Mouse (Mus musculus): ENCODE data around the gene Actr5.
A peak's percentile ranks its signal among the peaks of the same experiment; 100 is the strongest.

Gene Actr5

DNA sequence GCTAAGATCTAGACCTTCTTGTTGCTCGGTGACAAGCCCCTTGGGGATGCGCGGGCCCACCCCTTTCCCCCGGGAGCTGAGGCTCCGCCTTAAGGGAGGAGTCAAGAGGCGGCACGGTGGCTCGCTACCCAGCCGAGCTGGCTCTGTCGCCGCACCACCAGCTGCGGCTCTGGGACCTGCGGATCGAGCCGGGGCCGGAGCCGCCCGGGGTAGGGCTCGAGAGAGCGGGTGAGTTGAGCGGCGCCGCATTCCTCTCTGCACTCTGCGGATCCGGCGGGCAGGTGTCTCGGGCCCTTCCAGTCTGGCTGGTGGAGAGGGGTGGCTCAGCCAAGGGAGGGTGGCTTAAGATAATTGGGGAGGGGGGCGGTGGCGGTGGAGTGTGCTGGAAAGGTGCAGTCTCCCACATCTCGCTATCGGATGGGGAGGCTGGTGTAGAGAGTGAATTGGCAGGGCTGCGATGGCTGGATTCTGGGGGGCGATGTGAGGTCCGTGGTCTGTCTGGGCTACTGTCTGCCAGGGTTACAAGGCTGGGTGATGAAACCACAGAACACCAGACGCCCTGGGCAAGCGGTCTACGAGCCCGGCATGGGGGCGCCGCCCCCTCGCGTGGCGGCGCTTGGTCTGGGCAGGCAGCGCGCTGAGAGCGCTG is 42.5 kb downstream of the Actr5 start:
- peak; percentile 81 to 84 for DNase-seq (ENCODE audit: low spot score in 2 of 2)

DNA sequence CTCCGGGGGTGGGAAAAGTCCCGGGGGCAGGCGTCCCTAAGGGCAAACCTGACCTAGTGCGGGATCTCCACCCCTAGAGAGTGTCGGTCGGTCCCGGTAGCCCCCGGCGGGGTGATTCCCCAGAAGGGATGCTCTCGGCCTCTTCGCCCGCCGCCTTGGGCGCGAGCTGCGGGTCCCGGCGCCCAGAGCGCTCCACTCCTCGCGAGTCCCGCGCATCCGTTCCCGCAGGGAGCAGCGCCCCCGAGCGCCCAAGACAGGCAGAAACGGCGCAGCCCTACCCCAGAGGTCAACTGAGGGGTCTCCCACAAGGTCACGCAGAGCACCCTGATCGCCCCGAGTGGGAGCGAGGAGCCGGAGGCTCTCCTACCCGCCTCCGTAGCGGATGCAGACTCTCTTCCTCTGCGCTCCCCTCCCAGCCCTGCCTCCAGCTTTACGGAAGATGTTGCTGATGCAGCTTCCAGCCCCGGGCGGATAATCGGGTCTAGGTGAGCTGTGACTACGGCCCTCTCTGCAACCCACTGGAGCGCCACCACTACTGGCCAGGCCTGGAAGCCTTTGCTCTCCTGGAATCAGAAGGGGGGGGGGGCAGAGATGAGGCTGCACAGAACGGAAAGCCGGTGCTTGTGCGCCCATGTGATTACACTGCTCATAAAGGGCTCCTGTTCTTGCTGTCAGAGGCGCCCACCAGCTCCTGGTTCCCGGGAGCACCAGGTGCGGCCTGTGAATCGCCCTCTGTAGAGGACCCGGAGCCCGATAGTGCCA is 43.2 kb downstream of the Actr5 start:
- peak; percentile 66 to 68 for DNase-seq (ENCODE audit: low spot score in 2 of 2)

DNA sequence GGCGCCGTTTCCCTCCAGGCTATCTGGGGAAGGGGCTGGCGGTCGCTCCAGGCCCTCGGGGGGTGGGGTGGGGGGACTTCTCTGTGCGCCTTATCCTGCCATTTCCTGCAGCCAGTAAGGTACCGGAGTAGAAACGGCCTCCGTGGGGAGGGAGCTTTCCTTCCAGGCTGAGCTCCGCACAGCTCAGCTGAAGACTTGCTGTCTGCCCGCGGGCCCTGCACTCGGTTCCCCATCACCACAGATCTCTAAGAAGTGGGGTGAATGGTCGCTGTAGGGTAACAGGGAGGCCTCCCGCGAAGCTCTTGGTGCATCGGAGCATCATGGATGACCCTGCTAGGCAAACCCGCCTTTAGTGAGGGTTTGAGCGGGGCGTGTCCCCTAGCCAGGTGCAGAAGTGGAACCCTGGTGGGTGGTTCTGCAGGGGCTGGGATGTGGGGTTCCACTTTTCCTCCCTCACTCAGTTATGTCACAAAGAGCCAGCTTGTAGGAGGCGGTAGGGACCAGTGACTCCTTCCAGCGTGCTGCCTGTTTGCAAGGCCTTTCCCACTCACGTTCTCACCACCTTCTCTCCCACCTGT is 43.8 kb downstream of the Actr5 start:
- DNase-seq (ENCODE audit: low spot score in 2 of 2): peak; percentile 60 to 62

DNA sequence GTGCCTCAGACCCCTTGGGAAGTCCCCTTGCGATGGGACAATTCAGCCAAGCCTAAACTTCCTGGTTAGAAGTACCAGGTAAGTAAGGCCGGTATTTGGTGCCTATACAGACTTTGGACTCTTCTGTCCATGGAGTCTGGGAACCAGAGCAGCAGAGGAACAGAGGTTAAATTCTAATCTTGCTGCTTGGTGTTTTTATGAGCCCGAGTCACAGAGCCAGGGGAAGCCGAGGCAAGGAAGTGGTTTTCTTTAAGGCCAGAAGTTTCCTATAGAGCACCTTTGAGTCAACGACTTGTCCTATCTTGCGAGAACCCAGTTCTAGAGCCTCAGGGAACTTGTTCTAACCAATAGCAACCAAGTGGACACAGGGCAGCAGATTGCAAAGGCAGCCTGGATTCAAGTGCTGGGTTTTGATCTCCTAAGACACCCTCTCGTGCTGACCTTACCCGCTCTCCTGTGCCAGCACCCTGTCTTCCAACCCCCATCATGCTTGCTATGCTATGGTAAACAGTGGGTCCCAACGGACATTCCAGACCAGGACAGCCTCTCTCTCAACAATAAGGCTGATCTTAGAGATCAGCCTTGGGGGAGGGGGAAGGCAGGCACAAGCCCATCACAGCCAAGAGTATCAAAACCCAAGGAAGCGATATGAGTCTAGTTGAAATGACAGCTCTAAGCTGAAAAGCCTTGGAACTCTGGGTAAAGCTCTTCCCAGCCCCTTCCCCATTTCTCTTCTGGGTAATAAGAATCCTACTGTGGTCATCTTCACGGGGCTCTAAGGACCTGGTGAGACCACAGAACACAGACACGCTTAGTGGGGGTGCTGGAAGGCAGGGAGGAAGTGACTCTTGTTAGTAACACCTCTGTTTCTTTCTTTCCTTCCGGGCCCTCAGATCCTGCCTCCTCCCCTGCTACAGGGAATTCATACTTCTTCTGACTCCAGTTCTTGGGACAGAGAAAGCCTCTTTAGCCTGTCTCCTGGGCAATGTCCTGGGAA is 44.8 kb downstream of the Actr5 start:
- DNase-seq (ENCODE audit: low spot score in 2 of 2): peak; percentile 57 to 63

DNA sequence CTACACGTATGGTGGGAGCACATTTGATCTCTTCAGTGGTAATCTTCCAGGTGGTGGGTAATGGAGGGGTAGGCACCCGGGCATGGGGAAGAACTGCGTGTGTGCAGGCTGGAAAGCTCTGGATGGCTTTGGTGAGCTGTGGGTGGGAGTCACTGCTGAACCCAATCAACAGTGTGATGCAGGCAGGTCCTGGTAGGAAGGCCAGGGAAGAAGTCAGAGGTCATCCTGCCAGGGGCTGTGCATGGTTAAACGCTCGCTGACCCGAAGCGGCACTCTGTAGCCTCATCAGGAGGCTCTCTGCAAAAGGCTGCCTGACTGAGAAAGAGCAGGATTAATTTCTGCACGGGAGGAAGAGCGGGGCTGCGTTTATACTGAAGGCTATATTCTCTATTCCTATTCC is 45.9 kb downstream of the Actr5 start:
- no peak for DNase-seq (ENCODE audit: low spot score in 2 of 2)

DNA sequence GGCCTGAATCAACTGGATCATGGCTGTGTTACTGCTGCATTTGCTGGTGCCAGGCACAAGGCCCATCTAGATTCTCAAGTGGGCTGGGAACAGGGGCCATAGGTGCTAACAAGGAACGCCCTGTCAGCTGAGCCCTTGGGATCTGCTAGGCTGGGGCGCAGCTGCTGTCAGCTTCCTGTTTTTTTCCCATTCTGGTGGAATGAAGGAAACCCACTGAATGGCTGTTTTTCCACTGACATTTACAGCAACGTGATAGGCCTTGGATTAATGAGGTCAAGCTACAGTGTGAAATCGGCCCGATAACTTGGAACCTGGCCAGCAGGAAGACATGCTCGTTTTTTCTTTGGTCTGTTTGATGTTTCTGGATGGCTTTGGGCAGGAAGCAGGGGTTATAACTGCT is 48.1 kb downstream of the Actr5 start:
- peak in 1 of 2 experiments; percentile 27 for DNase-seq (ENCODE audit: low spot score in 2 of 2)

DNA sequence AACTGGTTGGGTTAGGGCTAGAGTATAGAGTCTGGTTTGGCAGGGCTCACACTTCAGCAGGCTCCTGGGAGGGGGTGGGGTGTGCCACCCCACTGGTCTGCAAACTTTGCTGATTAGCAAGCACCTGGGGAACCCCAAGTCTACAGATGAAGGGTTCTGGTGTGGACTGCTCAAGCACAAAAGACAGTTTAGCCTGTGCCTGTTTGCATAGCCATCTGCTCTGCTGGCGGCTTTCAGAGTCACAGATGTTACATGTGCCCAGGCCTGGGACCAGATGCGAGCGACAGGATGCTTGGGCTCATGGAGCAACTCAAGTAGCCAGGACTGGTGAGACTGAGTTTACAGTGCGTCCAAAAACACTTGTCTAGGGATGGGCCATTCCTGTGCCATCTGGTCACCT is 48.8 kb downstream of the Actr5 start:
- peak; percentile 49 to 59 for DNase-seq (ENCODE audit: low spot score in 2 of 2)

DNA sequence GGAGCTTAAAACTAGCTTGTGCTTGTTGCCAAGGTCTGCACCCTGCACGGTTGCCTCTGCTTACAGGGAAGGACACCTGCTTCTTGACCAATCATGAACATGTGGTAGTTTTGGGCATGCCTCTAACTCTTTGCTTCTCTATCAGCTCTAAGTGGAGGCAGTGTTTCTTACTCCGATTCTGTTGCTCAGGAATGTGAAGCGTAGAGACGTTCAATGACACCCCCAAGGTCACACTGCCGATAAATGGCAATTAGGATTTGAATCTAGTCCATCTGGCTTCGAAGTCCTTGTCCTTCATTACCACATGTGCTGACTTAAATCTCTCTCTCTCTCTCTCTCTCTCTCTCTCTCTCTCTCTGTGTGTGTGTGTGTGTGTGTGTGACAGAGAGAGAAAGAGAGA is 49.4 kb downstream of the Actr5 start:
- no peak for DNase-seq (ENCODE audit: low spot score in 2 of 2)

DNA sequence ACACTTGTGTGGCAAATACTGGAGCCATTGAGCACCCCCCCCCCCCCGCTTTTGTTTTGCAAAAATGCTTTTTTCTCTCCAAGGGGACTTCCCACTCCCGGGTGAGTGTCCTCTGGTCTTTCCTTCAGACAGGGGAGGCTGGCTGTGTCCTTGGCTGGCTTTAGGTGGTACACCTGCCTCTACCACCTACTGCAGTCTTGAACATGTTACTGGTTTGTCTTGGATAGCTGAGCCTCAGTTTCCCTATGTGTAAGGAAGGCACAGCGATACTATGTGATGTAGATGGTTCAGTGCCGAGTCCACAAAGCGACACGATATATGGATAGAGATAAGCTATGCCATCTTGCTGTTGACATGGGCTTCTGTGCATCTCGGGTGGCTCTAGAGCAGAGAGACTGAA is 50.1 kb downstream of the Actr5 start:
- DNase-seq (ENCODE audit: low spot score in 2 of 2): no peak

DNA sequence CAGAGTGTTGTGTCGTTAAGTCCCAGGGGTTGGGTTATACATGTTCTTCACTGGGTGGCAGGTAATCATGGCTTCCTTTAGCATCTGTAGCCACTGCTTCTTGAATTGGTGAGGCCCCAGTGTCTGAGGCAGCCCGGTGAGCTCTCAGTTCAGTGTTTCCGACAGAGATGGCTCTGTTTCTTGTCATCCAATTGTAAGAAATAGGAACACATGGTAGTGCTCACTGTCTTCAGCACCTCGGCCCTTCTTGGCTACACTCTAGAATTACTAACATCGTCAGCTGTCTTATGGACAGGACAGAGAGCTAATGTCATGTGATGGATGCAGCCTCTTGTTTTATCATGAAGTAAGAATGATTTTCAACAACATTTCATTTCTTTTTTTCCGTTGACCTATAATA is 50.5 kb downstream of the Actr5 start:
- no peak for DNase-seq (ENCODE audit: low spot score in 2 of 2)

DNA sequence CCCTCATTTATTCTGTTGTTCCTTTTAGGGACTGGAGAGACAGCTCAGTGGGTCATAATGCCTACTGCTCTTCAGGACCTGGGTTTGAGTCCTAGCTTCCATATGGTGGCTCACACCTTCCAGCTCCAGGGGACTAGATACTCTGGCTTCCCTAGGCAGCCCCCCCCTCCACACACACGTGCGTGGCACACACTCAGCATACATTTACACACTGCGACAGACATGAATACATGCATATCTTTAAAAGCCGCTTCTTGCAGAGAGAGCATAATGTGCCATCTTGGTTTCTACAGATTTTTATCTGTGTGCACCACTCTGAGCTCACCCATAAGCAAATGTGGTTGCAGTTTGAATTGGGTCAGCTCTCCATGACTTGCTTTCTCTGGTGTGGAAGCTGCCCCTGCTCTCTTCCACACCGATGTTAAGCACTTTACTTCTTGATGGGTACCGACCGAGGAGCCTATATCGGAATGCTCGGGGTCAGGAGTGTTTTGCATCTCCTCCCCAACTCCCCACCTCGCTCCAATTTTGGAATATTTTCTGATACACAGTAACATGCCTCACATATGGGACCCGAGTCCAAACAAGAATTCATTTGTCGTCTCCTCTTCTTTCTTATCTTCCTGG is 51.3 kb downstream of the Actr5 start:
- DNase-seq (ENCODE audit: low spot score in 2 of 2): no peak

DNA sequence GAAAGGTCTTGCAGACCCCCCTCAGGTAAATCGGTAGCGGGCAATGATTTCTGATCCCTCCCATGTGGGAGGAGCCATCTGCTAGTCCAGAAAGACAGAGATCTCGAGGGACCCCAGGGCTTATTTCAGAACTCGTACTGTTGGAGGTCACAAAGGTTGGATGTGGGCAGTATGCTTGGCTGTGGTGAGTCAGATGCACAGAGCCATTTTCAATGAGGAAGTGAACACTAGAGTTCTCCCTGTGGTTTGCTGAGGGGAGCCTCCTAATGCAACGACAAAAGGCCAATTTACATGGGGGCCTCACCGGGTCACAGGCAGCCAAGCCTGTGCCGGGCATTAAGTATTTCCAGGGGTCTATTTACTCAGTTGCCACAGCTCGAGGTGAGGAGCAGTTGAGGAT is 53.3 kb downstream of the Actr5 start:
- no peak for DNase-seq (ENCODE audit: low spot score in 2 of 2)

DNA sequence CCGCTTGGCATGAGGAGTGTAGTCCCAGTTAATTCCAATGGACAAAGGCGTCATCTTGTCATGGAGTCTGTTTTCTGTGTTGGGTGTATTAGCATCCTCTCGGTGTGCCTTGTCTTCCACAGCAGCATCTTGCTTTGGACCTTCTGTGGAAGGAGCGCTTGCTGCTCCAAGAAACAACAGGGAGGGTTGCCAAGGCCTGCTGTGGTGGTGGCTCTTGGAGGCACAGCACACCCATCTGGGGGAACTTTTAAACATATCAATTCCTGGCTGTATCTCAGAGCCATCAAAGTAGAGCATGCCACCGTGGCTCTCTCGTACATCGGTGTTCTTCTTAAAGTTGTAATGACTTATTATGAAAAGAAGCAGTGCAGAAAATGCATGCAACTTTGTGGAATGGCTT is 54.4 kb downstream of the Actr5 start:
- DNase-seq (ENCODE audit: low spot score in 2 of 2): no peak

DNA sequence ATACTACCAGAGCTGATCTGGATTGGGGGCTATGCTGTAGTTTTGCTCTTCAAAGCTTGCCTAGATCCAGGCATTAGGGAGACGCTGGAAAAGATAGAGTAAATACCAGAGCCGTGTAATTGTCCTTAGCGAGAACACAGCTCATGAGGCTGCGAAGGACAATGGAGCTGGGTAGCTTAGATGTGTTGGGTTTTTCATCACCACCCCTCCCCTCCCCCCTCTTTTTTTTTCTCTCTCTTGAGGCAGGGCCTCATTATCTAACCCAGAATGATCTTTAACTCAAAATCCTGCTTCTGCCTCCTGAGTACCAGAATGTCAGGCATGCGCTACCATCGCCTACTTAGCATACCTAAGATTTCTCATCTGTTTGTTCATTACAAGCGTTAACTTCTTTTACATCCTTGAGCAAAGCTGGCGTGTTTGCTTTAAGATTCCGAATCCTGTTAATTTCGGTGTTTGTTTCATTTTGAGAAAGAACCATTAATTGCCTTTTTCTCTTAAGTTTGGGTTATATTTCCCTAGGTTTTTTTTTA is 55.7 kb downstream of the Actr5 start:
- no peak for DNase-seq (ENCODE audit: low spot score in 2 of 2)

DNA sequence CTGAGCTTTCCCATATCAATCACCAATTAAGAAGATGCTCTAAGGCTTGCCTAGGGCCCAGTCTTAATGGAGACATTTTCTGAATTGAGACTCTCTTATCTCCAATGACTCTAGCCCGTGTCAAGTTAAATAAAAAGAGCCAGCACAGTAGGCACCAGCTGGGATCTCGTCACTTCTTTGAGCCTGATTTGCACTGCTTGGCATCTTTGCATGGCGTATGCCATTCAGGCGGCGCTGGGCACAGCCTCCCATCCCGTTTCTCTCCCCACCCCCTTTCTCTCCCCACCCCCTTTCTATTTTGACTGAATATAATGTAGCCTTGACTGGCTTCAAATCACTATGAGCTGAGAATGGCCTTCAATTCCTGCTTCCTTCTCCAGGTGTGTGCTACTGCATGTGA is 57.0 kb downstream of the Actr5 start:
- no peak for DNase-seq (ENCODE audit: low spot score in 2 of 2)

DNA sequence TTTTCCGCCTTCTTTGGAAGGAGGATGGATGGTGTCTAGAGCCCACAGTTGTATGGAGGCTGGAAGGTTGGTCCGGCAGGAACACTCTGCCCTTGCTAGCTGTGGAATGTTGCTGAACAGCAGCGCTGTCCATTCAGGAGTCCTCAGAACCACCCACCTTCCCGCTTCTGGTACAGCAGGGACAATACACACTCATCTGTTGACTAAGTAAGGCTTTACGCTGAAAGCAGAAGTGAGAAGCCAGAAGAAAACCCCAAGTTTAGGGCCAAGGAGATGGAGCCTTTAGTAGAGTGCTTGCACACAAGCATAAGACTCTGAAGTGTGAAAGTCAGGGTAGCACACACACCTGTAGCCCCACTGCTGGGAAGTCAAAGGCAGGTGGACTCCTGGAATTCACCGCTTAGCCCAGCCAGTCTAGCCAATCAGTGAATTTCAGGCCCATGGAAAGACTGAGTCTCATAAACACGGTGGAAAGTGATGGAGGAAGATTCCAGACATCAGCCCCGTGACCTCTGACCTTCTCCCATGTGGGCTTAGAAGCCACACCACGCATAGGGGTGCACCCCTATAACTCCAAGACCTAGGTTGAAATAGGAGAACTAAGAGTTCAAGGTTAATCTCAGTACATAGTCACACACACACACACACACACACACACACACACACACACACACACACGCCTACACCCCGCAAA is 57.8 kb downstream of the Actr5 start:
- no peak for DNase-seq (ENCODE audit: low spot score in 2 of 2)

DNA sequence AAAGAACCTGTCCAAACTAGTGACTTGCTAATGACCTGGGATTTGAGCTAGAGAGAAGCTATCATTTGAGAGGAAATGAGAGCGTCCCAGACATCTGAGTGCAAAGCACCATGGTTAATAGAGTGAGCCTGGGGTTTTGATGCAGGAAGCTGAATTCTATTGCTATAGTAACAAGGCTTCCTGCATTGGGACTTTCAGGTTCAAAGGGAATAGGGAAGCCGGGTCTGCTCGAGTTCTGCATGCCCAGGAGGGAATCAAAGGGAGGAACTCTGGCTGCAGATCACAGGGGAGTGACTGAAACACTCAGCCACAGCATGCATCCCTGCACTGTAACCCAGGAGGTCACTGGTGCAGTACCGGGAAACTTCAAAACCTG is 58.3 kb downstream of the Actr5 start:
- peak in 1 of 2 experiments; percentile 25 for DNase-seq (ENCODE audit: low spot score in 2 of 2)

DNA sequence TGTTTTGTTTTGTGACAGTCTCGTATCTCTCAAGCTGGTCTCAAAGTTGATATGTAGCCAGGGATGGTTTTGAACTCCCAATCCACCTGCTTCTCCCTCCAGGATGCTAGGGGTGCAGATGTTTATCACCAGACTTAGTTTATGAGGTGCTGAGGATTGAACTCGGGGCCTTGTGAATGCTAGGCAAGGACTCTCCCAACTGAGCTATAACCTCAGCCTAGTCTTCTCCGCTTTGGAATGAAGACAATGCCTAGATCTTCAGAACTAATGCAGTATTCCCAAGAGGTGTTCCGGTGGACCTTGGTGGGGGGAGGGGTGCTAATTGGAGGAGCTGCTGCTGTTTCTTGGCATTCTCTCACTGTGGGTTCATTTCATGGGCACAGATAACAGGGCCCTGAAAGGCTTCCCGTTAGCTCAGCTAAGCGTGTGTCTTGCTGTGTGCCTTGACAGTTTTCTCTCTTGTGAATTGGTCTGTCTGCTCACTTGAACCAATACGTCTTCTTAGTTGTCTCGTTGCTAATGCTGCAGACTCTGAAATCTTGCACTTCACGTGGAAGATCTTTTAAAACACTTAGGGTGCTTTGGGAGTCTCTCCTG is 59.7 kb downstream of the Actr5 start:
- DNase-seq (ENCODE audit: low spot score in 2 of 2): no peak

DNA sequence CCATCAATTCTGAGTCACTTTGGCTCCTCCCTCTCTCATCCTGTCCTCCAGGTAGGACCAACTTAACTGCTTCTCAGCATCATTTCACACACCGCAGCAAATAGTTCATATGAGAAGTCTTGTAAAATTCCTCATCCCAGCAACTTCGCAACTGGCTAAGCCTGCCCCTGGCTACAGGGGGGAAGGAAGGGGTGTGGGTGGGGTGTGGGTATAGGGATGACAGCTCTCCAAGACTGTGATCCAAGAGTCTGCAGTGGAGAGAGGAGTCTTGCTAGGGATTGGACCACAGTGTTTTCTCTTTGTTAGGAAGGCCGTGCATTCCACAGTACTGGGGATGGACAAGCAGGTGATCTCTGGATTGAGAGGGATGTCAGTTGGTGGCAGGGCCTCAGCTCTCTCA is 60.2 kb downstream of the Actr5 start:
- no peak for DNase-seq (ENCODE audit: low spot score in 2 of 2)

DNA sequence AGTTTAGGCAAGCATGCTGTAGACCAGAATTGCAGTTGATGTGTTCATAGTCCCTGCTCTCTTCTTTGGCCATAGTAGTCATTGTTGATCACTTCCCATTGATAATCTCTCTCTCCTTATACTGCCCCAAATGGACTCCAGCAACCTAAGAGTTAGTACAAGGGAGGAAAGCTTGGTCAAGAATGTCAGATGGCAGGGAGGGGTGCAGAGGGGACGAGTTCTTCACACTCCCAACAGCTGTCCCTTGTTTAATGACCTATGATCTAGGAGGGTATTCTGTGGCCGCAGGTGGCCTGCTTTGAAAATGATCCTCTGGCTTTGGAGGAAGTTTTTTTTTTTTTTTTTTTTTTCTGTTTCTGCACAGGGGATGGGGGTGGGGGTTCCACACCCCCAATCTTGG is 61.7 kb downstream of the Actr5 start:
- DNase-seq (ENCODE audit: low spot score in 2 of 2): no peak
